Mouse (Mus musculus) cerebellum, postnatal 4 days (tissue): ENCODE data around the gene L3mbtl3.

Experiments
- DNase-seq, 2 experiments: peaks; one replicate each; pipeline ENCODE4 v3.0.0; 2022; ENCODE audit warnings: low spot score in 2 of 2, mixed read lengths in 1 of 2

L3mbtl3 gene

DNA sequence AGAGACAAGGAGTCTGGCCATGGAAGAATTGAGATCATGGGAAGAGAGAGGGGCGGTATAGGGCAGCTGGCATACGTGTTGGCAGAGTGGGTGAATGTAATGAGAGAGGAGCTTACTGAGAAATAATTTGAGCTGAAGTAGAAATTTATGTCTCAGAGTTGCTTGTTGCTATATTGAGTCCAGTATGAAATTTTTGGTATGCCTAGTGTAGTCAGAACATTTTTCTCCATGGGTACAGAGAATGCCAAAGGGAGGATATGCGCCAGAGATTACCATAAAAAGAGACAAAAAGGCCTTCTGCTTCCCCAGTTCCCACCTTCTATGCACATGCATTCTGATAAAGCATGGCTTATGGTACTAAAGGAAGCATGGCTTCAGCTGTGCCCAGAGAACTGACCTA, 132.6 kb downstream of the L3mbtl3 start:
- no peak for DNase-seq

DNA sequence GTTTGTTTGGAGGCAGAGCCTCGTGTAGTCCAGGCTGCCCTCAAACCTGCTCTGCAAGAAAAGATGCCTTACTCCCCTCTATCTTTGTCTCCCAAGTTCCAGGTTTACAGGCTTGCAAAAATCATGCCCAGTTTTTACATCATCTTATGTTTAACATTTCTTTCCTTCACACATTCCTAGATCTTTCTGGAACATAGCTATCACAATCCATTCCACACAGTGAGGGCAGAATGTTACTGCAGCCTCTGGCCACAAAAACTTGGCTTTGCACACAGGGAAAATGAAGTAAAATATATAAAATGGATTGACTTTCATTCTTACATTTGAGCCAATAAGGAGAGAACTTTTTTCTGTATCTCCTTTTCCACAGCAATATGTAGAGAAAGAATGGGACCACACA, 136.7 kb downstream of the L3mbtl3 start:
- DNase-seq = no peak

DNA sequence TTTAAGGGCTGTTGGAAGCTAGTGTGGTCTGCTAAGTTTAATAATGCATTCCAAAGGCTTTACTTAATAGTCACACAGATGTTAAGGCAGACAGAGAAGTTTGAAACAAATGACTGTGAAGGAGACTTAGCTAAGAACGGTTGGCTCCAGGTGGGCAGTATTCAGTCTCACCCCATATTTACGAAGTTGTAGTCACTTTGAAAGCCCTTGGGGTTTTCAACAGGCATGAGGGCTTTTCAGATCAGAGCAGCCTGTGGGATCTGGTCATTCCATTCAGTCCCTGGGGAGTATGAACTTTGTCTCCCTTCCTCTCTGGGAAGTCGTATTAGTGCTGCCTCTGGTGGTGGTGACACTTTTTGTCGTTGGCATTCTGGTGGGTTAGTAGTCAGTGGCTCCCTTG, 137.2 kb downstream of the L3mbtl3 start:
- no peak for DNase-seq

DNA sequence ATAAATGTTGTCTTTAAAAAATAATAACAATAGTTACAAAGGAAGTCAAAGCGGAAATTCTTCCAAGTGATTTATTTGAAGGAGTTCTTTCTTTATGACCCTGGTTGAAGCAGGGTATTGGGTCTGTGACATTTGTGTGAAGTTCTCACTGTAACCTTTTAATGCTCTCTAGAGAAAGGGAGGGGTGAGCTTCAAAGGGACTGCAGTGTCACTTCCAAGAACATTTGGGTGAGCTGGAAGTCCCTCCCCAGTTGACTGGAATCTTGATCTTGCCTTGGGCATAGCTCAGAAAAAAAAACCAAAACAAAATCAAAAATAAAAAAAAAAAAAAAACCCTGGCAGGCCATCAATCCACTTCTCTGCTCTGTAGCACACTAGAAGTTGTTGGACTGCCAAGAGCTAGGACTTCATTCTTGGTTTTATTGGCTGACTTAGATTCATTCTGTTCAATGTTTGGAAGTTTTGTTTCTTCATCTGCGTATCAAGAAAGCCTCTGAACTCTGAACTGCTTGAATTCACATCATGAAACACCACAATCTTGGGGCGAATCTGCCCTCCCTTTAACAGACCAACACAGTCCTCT, 143.6 kb downstream of the L3mbtl3 start:
- DNase-seq = no peak

DNA sequence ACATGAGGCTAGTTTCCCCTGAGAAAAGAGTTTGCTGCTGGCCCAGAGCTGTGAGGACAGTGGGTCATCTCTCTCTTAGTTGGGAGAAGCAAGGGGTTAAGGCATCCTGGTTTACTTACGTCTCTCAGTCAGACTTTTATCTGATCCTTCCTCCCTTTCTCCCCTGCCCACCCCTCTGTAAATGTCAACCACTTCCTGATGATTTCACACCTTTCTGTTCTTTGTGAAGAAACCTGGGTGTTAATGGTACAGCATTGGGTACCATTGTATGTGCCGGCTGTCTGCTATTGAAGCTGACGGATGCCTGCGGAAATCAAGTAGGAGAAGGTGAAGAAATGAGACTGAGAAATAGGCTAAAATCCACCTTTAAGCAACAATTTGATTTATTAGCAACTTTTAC, 146.3 kb downstream of the L3mbtl3 start, which contains the start of gene Samd3:
Samd3 (plus strand) TSS at position 220 of the 400 bp plus-strand sequence.
- DNase-seq = no peak

DNA sequence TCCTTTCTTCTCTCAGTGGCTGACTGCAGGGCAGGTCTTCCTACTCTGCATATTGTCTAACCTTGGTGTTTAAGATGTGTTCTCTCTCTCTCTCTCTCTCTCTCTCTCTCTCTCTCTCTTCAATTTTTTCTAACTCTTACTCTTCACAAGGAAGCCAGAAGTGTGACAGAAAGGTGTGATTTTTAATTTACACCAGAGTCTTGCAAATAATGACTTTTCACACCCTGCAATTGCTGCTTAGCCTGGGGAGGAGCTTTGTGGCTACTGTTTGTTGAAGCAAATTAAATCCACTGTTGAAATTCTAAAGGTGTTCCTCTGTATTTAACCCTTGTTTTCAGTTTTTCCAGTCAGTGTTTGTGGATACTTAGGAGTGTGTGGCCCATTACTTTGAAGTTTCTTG, 147.6 kb downstream of the L3mbtl3 start:
- no peak for DNase-seq

GRCm38 (mm10) chr10:26226734-26227133, 149.0 kb downstream of the L3mbtl3 start:
- no peak for DNase-seq

DNA sequence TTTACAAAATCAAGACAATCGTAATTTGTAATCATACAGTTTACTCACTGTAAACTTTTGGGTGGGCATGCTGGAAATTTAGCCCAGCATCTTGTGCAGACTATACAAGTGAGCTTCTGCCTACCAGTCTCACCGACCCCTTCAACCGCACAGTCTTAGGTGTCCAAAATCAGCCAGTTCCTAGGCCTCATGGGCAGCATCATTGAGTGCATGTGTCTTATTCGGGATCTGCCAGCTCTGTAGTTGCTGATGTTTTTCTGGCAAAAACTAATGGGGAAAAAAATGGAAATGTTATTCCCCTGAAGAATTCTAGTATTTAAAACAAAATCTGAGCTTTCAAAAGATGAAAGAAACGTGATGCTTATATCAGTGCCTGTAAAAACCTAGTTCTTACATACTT, 149.5 kb downstream of the L3mbtl3 start:
- no peak for DNase-seq
